Comparison of ENCODE assay signal across 8 mouse cellular contexts in genomic region chr4:150238433-150239086, GRCm38 (mm10). TPM values are rescaled to one million over a fixed set of nuclear protein-coding genes. Genes with fewer than 3 reads are reported as not detected.
DNase-seq lines count a peak whose midpoint lies in the region; TF ChIP-seq lines count a peak whose summit lies in the region.

No protein-coding gene starts in this region.

- no peaks in the 10 kb centered on the region for H3K9me3 ChIP-seq in ES-E14 (ENCODE audit: control insufficient read depth, insufficient read depth, low read depth, low read length)
- no peaks in the 10 kb centered on the region for H3K9me3 ChIP-seq in heart, embryonic 10.5 days
- no peaks in the 10 kb centered on the region for H3K9me3 ChIP-seq in limb, embryonic 10.5 days (replicated peaks)

- in situ Hi-C loops in ES-E14 (cut with MboI; ENCODE audit: low sequenced_read_pairs in 2 of 2, unreplicated experiment in 2 of 2) = no loop called here

- no peak for TF ChIP-seq CTCF in small intestine, adult 2 months (IDR thresholded peaks at IDR 0.05; ENCODE audit: extremely low read depth, insufficient read length, insufficient replicate concordance, low read depth, low read length)

- H3K27ac ChIP-seq in ES-E14 (ENCODE audit: insufficient read depth, low read depth, low read length, poor library complexity, severe bottlenecking) = peak overlapping the region; percentile 85; the same call in 1 of the 2 replicates
- H3K27ac ChIP-seq in heart, embryonic 10.5 days = peak overlapping the region; percentile 99
- H3K27ac ChIP-seq in limb, embryonic 10.5 days = peak overlapping the region; percentile 99
- H3K27ac ChIP-seq in small intestine, adult 2 months (ENCODE audit: insufficient read depth, low read depth, low read length) = peak overlapping the region; percentile 42; the same call in 1 of the 2 replicates

- WGBS in heart, embryonic 10.5 days = 3% methylated on average over 3 of the region's 3 CpGs
- 4% methylated on average over 3 of the region's 3 CpGs for WGBS in limb, embryonic 10.5 days
- WGBS in small intestine, adult 2 months = 68% methylated on average over 3 of the region's 3 CpGs

- H3K36me3 ChIP-seq in ES-E14 (ENCODE audit: control insufficient read depth, insufficient read depth, low read length, poor library complexity, severe bottlenecking) = peaks cover 58% of the 10 kb centered on the region
- H3K36me3 ChIP-seq in heart, embryonic 10.5 days = peaks cover 49% of the 10 kb centered on the region
- H3K36me3 ChIP-seq in limb, embryonic 10.5 days = peaks cover 50% of the 10 kb centered on the region
- H3K36me3 ChIP-seq in small intestine, adult 2 months (ENCODE audit: control insufficient read depth, insufficient read depth, low read length) = peaks cover 37% of the 10 kb centered on the region

- H3K4me1 ChIP-seq in ES-E14 (ENCODE audit: control insufficient read depth in 2 of 2, insufficient read depth in 2 of 2, low read length in 2 of 2, poor library complexity in 1 of 2) = peaks cover 7 to 12% of the 10 kb centered on the region in 2 experiments; a peak in 3 of 4 replicates
- H3K4me1 ChIP-seq in heart, embryonic 10.5 days = peaks cover 59% of the 10 kb centered on the region
- H3K4me1 ChIP-seq in limb, embryonic 10.5 days = peaks cover 67% of the 10 kb centered on the region
- peaks cover 12% of the 10 kb centered on the region for H3K4me1 ChIP-seq in small intestine, adult 2 months (ENCODE audit: control insufficient read depth, insufficient read depth, insufficient read length, low read length)

- H3K9ac ChIP-seq in ES-E14 (ENCODE audit: insufficient read depth, low read depth, low read length, poor library complexity, severe bottlenecking) = peak overlapping the region; percentile 93

- H3K4me3 ChIP-seq in ES-E14 (ENCODE audit: insufficient read depth in 1 of 2, low read depth in 1 of 2, low read length in 2 of 2, poor library complexity in 1 of 2, severe bottlenecking in 1 of 2) = peak overlapping the region; percentile 93 to 98
- peak overlapping the region; percentile 80 for H3K4me3 ChIP-seq in heart, embryonic 10.5 days
- peak overlapping the region; percentile 96 for H3K4me3 ChIP-seq in limb, embryonic 10.5 days
- H3K4me3 ChIP-seq in small intestine, adult 2 months (ENCODE audit: low read depth, low read length) = no peak overlapping the region

- H3K27me3 ChIP-seq in heart, embryonic 10.5 days (ENCODE audit: insufficient read depth, poor library complexity, severe bottlenecking) = no peaks in the 10 kb centered on the region
- H3K27me3 ChIP-seq in limb, embryonic 10.5 days (ENCODE audit: low read depth, poor library complexity, severe bottlenecking) = no peaks in the 10 kb centered on the region
- no peaks in the 10 kb centered on the region for H3K27me3 ChIP-seq in small intestine, adult 2 months (ENCODE audit: control insufficient read depth, insufficient read depth, low read length)

- DNase-seq in cerebellum, adult 18-20 months = peak; percentile 40 to 44
- no peak for DNase-seq in cerebellum, adult 8-10 months
- no peak for DNase-seq in ES-E14 (ENCODE audit: low read depth, low spot score)
- no peak for DNase-seq in heart, embryonic 10.5 days (ENCODE audit: low spot score)
- no peak for DNase-seq in limb, embryonic 10.5 days (ENCODE audit: low spot score)
- no peak for DNase-seq in thymus, adult 18-20 months
- DNase-seq in frontal cortex, postnatal 25 days (ENCODE audit: low spot score in 2 of 2) = no peak

- TF ChIP-seq POLR2A in small intestine, adult 2 months (IDR thresholded peaks at IDR 0.05; ENCODE audit: low read depth, low read length) = no peak

TF ChIP-seq in ES-E14, 5 proteins besides CTCF, POLR2A, EP300 and RAD21:
- TF ChIP-seq HCFC1 (IDR thresholded peaks at IDR 0.05; ENCODE audit: borderline replicate concordance, insufficient read depth, low read length) (no peak), MAFK (IDR thresholded peaks at IDR 0.05; ENCODE audit: insufficient read depth, low read depth, low read length) (no peak), CHD2 (IDR thresholded peaks at IDR 0.05; ENCODE audit: low read depth, low read length) (no peak), ZC3H11A (IDR thresholded peaks at IDR 0.05; ENCODE audit: borderline replicate concordance, low read depth, low read length) (no peak), ZNF384 (IDR thresholded peaks at IDR 0.05; ENCODE audit: low read depth, low read length) (no peak)

RNA-seq across cellular contexts. Expression of gene Eno1, which starts 2.0 kb away (rescaled TPM):
- total RNA-seq in ES-E14 (2012; rRNA removed) = 824 and 994 TPM in 2 replicates
- polyA plus RNA-seq in heart, embryonic 10.5 days (2016; fragmentation: Nextera tagmentation; extraction: Ambion mirVana) = 3,222 and 3,587 TPM in 2 replicates
- polyA plus RNA-seq in limb, embryonic 10.5 days (2016; fragmentation: Nextera tagmentation; extraction: Ambion mirVana) = 3,103 and 4,103 TPM in 2 replicates
- polyA plus RNA-seq in small intestine, adult 2 months (2012; rRNA removed) = 223 and 498 TPM in 2 replicates

RNA-seq across cellular contexts. Expression of gene Car6, which starts 37.4 kb away (rescaled TPM):
- total RNA-seq in ES-E14 (2012; rRNA removed) = 0.18 and 0.21 TPM in 2 replicates
- not detected in 2 replicates for polyA plus RNA-seq in heart, embryonic 10.5 days (2016; fragmentation: Nextera tagmentation; extraction: Ambion mirVana)
- not detected in 2 replicates for polyA plus RNA-seq in limb, embryonic 10.5 days (2016; fragmentation: Nextera tagmentation; extraction: Ambion mirVana)
- 0.14 TPM in 1 of 2 replicates, not detected in the other for polyA plus RNA-seq in small intestine, adult 2 months (2012; rRNA removed)

RNA-seq across cellular contexts. Expression of gene Rere, which starts 42.9 kb away (rescaled TPM):
- total RNA-seq in ES-E14 (2012; rRNA removed) = 21.7 and 24.8 TPM in 2 replicates
- polyA plus RNA-seq in heart, embryonic 10.5 days (2016; fragmentation: Nextera tagmentation; extraction: Ambion mirVana) = 27.6 and 31.6 TPM in 2 replicates
- 34.0 and 40.3 TPM in 2 replicates for polyA plus RNA-seq in limb, embryonic 10.5 days (2016; fragmentation: Nextera tagmentation; extraction: Ambion mirVana)
- 37.1 and 72.8 TPM in 2 replicates for polyA plus RNA-seq in small intestine, adult 2 months (2012; rRNA removed)

Comparison
In these comparisons a context has a peak if more than half of its experiments do, and no peak if none do; other contexts are left out.
1. DNase-seq: peak in cerebellum, adult 18-20 months (2 of 2); none in cerebellum, adult 8-10 months (single experiment), ES-E14 (single experiment), heart, embryonic 10.5 days (single experiment), limb, embryonic 10.5 days (single experiment), thymus, adult 18-20 months (0 of 2) and frontal cortex, postnatal 25 days (0 of 2).
2. H3K27ac ChIP-seq: peak in every context shown above with its lines; median percentile 99 in heart, embryonic 10.5 days; 99 in limb, embryonic 10.5 days; 85 in ES-E14; 42 in small intestine, adult 2 months.